Mouse (Mus musculus) adrenal gland, adult 10 weeks (tissue): ENCODE data around the gene Srms. TPM values are rescaled to one million over a fixed set of nuclear protein-coding genes. Genes with fewer than 3 reads are reported as not detected.

Experiments used
- polyA plus RNA-seq: library from polyadenylated mRNA; stranded (reverse); fragments of 350-450 nt; fragmentation: Illumina TruSeq; extraction: RNeasy Lipid Tissue Mini Kit (QIAGEN cat#74804); gene quantifications from one replicate; pipeline ENCODE4 v1.2.3, GENCODE M21; 2014; ENCODE audit warnings: low read depth, low replicate concordance

Gene Srms
- not detected for polyA plus RNA-seq

GRCm38 (mm10) chr2:181213021-181213445, at the start of gene Srms:
TSS of gene Srms (minus strand) at chr2:181213185.

GRCm38 (mm10) chr2:181241602-181242313, 28.8 kb upstream of the Srms start, which contains the start of gene Helz2:
TSS of gene Helz2 (minus strand) at chr2:181242027.

DNA sequence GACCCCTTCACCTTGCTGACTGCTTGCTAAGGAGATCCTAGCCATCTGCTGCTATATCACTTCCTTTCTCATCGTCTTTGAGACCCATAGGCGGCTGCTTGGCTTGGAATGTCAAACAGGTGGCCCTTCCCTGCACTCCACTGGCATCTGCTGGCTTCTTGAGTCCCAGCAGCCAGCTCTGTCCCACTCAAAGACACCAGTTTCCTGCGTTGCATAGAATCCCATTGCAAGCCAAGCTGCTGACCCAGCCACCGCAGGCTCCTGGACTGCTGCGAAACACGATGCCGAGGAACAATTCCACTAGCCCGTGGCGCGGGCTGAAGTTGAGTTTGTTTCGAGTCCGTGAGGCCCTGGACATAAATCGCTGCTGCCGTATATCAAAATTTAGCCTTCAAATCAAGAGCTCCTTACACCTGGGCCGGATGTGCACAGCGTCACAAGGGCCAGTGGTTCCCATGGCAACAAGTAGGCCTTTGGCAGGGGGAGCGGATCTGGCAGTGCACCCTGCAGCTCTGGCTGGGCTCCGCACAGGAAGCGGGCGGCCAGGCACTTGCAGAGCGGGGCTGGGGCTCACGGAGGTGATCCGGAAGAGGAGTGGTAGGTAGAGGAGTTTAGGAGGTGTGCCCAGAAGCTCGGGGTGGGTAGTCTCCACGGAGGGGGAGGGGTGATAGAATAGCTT, 6.7 kb upstream of the Srms start, which contains the start of gene Fndc11:
Fndc11 (plus strand) TSS at position 476 of the 679 bp plus-strand sequence.

GRCm38 (mm10) chr2:181202422-181202821, 10.6 kb downstream of the Srms start, which contains the start of gene Ptk6:
TSS of gene Ptk6 (minus strand) at chr2:181202789.

GRCm38 (mm10) chr2:181187121-181188000, 25.6 kb downstream of the Srms start, which contains the start of gene Ppdpf:
TSS of gene Ppdpf (plus strand) at chr2:181187247.

DNA sequence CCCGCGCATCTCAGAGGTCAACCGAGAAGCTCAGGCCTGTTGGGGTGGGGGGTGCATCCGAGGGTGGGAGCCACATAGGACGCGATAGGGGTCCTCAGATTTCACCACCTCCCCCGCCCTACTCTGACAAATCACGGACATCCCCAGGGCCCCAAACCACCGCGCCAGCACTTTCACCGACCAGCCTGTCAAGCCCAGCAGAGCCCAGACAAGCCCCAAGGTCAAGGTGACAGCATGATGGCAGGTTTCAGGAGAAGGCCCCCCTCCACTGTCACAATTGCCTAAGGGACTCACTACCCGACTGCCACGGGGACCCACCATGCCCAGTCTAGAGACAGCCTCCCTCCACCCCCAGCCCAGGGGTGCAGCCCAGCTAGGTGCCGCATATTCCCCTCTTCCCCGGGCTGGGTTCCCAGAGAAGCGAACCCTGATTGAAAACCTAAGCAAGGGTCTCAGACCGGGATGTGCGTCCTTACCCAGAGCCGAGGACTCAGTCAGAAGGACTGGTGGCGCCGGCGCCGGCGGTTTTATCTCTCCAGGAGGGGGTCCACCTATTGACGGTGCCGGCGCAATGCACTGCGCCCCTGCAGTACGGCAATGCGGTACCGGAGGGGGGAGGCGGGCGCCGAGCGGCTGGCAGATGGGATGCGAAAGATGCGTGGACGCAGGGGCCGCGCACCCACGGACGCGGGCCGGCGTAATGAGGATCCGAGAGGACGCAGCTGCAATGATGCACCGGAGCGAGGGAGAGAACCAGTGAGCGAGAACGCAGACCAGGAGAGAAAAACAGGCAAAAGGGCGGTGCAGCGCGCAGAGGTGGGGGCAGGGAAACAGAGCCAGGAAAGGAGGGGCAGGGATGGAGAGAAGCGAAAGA, 56.5 kb downstream of the Srms start, which contains the start of gene Eef1a2:
Eef1a2 (minus strand) TSS at position 767 of the 874 bp plus-strand sequence.

Other genes starting within 250 kb of the Srms start
- 5.9 TPM for gene Arfgap1, start 246.0 kb downstream of the Srms start, polyA plus RNA-seq
- gene Col20a1, start 226.7 kb downstream of the Srms start, polyA plus RNA-seq: not detected
- 1.3 TPM for gene Chrna4, start 169.6 kb downstream of the Srms start, polyA plus RNA-seq
- gene Kcnq2, start 77.9 kb downstream of the Srms start, polyA plus RNA-seq: 2.5 TPM
- 0.47 TPM for gene Eef1a2, start 56.2 kb downstream of the Srms start, polyA plus RNA-seq
- 8.3 TPM for gene Ppdpf, start 25.9 kb downstream of the Srms start, polyA plus RNA-seq
- not detected for gene Ptk6, start 10.4 kb downstream of the Srms start, polyA plus RNA-seq
- gene Fndc11, start 6.8 kb upstream of the Srms start, polyA plus RNA-seq: not detected
- gene Helz2, start 28.8 kb upstream of the Srms start, polyA plus RNA-seq: 2.0 TPM
- gene Gmeb2, start 74.8 kb upstream of the Srms start, polyA plus RNA-seq: 6.2 TPM
- 3.5 TPM for gene Stmn3, start 101.3 kb upstream of the Srms start, polyA plus RNA-seq
- 8.2 TPM for gene Rtel1, start 106.6 kb upstream of the Srms start, polyA plus RNA-seq
- gene Zgpat, start 151.7 kb upstream of the Srms start, polyA plus RNA-seq: 1.5 TPM
- 36.5 TPM for gene Arfrp1, start 152.2 kb upstream of the Srms start, polyA plus RNA-seq
- gene Lime1, start 166.9 kb upstream of the Srms start, polyA plus RNA-seq: not detected
- 8.7 TPM for gene Zbtb46, start 246.2 kb upstream of the Srms start, polyA plus RNA-seq